Mouse (Mus musculus) myocyte (in vitro differentiated cells): ENCODE results near the gene Sema4d. TPM values are rescaled to one million over a fixed set of nuclear protein-coding genes. Genes with fewer than 3 reads are reported as not detected.

ENCODE experiments used
- H3K27me3 ChIP-seq: one replicate; pipeline ENCODE4 v1.6.1; 2011; ENCODE audit not compliant: control insufficient read depth, insufficient read depth, insufficient read length
- H3K36me3 ChIP-seq: one replicate; pipeline ENCODE4 v1.6.1; 2011; ENCODE audit not compliant: control insufficient read depth, insufficient read depth
- H3K4me2 ChIP-seq: one replicate; pipeline ENCODE4 v1.6.1; 2011; ENCODE audit warnings: low read depth, control low read depth
- H3K4me3 ChIP-seq: one replicate; pipeline ENCODE4 v1.5.1; 2011; ENCODE audit warnings: mild to moderate bottlenecking, control low read depth, moderate library complexity
- H3K79me2 ChIP-seq: one replicate; pipeline ENCODE4 v1.6.1; 2011; ENCODE audit not compliant: control insufficient read depth, insufficient read depth
- H3ac ChIP-seq: one replicate; pipeline ENCODE4 v1.6.1; 2011; ENCODE audit not compliant: control insufficient read depth, insufficient read length
- CEBPB ChIP-seq: IDR thresholded peaks from 2 replicates; pipeline ENCODE4 v1.6.1; 2011; ENCODE audit warnings: mild to moderate bottlenecking, moderate library complexity; ENCODE audit not compliant: poor library complexity, insufficient read depth, severe bottlenecking
- E2F4 ChIP-seq: IDR thresholded peaks from one replicate; pipeline ENCODE4 v1.6.1; 2011; ENCODE audit warnings: mild to moderate bottlenecking, control low read depth, moderate library complexity; ENCODE audit not compliant: insufficient read depth
- MAX ChIP-seq: IDR thresholded peaks from one replicate; pipeline ENCODE4 v1.6.1; 2011; ENCODE audit warnings: low read depth, mild to moderate bottlenecking, control low read depth
- MYOD1 ChIP-seq, 3 experiments: IDR thresholded peaks; one replicate each; pipeline ENCODE4 v1.6.1; 2011; ENCODE audit warnings: control low read depth in 2 of 3, low read depth in 2 of 3, mild to moderate bottlenecking in 2 of 3, moderate library complexity in 1 of 3; ENCODE audit not compliant: insufficient read length in 2 of 3, control insufficient read depth in 1 of 3
- MYOG ChIP-seq, 3 experiments: IDR thresholded peaks; one replicate each; pipeline ENCODE4 v1.6.1; 2011; ENCODE audit warnings: control low read depth in 2 of 3, low read depth in 2 of 3, mild to moderate bottlenecking in 2 of 3; ENCODE audit not compliant: insufficient read length in 2 of 3, control insufficient read depth in 1 of 3, insufficient read depth in 1 of 3
- POLR2A ChIP-seq: IDR thresholded peaks from one replicate; pipeline ENCODE4 v1.6.1; 2011; ENCODE audit warnings: low read depth, mild to moderate bottlenecking, control low read depth, moderate library complexity; ENCODE audit not compliant: insufficient read length
- POLR2AphosphoS2 ChIP-seq: IDR thresholded peaks from one replicate; pipeline ENCODE4 v1.6.1; 2011; ENCODE audit warnings: low read depth, control low read depth; ENCODE audit not compliant: insufficient read length
- REST ChIP-seq: IDR thresholded peaks from one replicate; pipeline ENCODE4 v1.6.1; 2011; ENCODE audit warnings: mild to moderate bottlenecking, control low read depth, moderate library complexity; ENCODE audit not compliant: insufficient read depth, insufficient read length
- SRF ChIP-seq: IDR thresholded peaks from one replicate; pipeline ENCODE4 v1.6.1; 2011; ENCODE audit warnings: low read depth; ENCODE audit not compliant: control insufficient read depth, insufficient read length
- TCF12 ChIP-seq: IDR thresholded peaks from one replicate; pipeline ENCODE4 v1.6.1; 2011; ENCODE audit warnings: mild to moderate bottlenecking, control low read depth; ENCODE audit not compliant: poor library complexity, insufficient read depth, severe bottlenecking
- TCF3 ChIP-seq: IDR thresholded peaks from one replicate; pipeline ENCODE4 v1.6.1; 2011; ENCODE audit warnings: low read depth, control low read depth; ENCODE audit not compliant: insufficient read length
- USF1 ChIP-seq: IDR thresholded peaks from one replicate; pipeline ENCODE4 v1.6.1; 2011; ENCODE audit warnings: low read depth, mild to moderate bottlenecking, control low read depth, moderate library complexity
- polyA plus RNA-seq: library from polyadenylated mRNA; unstranded; fragments of >200 nt; fragmentation: generic; extraction: Trizol; gene quantifications from one replicate; pipeline ENCODE4 v1.2.1, GENCODE M21; 2012; ENCODE audit warnings: missing spikeins

Sema4d gene
- polyA plus RNA-seq, 1 experiment, result 15.3 TPM

GRCm38 (mm10) chr13:51740776-51741175 is 52.8 kb downstream of the Sema4d start:
- no peak overlapping the region for H3K4me2 ChIP-seq
- H3K27me3 ChIP-seq, result no peaks in the 10 kb centered on the region
- H3ac ChIP-seq, result no peak overlapping the region
- H3K4me3 ChIP-seq, result no peak overlapping the region
- H3K79me2 ChIP-seq, result no peaks in the 10 kb centered on the region
- TF ChIP-seq MYOD1 (IDR thresholded peaks at IDR 0.05; ENCODE audit: control insufficient read depth in 1 of 3, insufficient read length in 2 of 3, low read depth in 2 of 3), result no peak
- TF ChIP-seq CEBPB, result no peak
- no peak for TF ChIP-seq POLR2A
- TF ChIP-seq E2F4, result no peak
- TF ChIP-seq MYOG (IDR thresholded peaks at IDR 0.05; ENCODE audit: control insufficient read depth in 1 of 3, insufficient read depth in 1 of 3, insufficient read length in 2 of 3, low read depth in 2 of 3), result no peak
- no peak for TF ChIP-seq TCF3
- no peak for TF ChIP-seq MAX
- no peak for TF ChIP-seq USF1
- no peak for TF ChIP-seq TCF12
- no peak for TF ChIP-seq REST
- no peak for TF ChIP-seq POLR2AphosphoS2
- no peak for TF ChIP-seq SRF
- H3K36me3 ChIP-seq, result no peaks in the 10 kb centered on the region

GRCm38 (mm10) chr13:51739713-51740112 is 53.8 kb downstream of the Sema4d start:
- Histone ChIP-seq H3K4me2 (no peak overlapping the region), H3ac (no peak overlapping the region), H3K36me3 (no peaks in the 10 kb centered on the region), H3K79me2 (no peaks in the 10 kb centered on the region), H3K27me3 (no peaks in the 10 kb centered on the region), H3K4me3 (no peak overlapping the region)
- TF ChIP-seq POLR2AphosphoS2, result no peak
- no peak for TF ChIP-seq USF1
- TF ChIP-seq CEBPB, result no peak
- TF ChIP-seq MAX, result no peak
- no peak for TF ChIP-seq REST
- no peak for TF ChIP-seq E2F4
- TF ChIP-seq SRF, result no peak
- TF ChIP-seq TCF3, result no peak
- TF ChIP-seq MYOD1 (IDR thresholded peaks at IDR 0.05; ENCODE audit: control insufficient read depth in 1 of 3, insufficient read length in 2 of 3, low read depth in 2 of 3), result no peak
- TF ChIP-seq POLR2A, result no peak
- no peak for TF ChIP-seq TCF12
- TF ChIP-seq MYOG (IDR thresholded peaks at IDR 0.05; ENCODE audit: control insufficient read depth in 1 of 3, insufficient read depth in 1 of 3, insufficient read length in 2 of 3, low read depth in 2 of 3), result no peak

GRCm38 (mm10) chr13:51738531-51739117 is 54.9 kb downstream of the Sema4d start:
- Histone ChIP-seq H3K27me3 (no peaks in the 10 kb centered on the region), H3ac (no peak overlapping the region), H3K4me2 (no peak overlapping the region), H3K79me2 (no peaks in the 10 kb centered on the region), H3K36me3 (no peaks in the 10 kb centered on the region), H3K4me3 (no peak overlapping the region)
- TF ChIP-seq POLR2AphosphoS2, result no peak
- TF ChIP-seq E2F4, result no peak
- no peak for TF ChIP-seq TCF3
- no peak for TF ChIP-seq USF1
- no peak for TF ChIP-seq CEBPB
- TF ChIP-seq POLR2A, result no peak
- no peak for TF ChIP-seq MYOD1 (IDR thresholded peaks at IDR 0.05; ENCODE audit: control insufficient read depth in 1 of 3, insufficient read length in 2 of 3, low read depth in 2 of 3)

GRCm38 (mm10) chr13:51737949-51738513 is 55.5 kb downstream of the Sema4d start:
- TF ChIP-seq TCF3 (no peak), MYOG (IDR thresholded peaks at IDR 0.05; ENCODE audit: control insufficient read depth in 1 of 3, insufficient read depth in 1 of 3, insufficient read length in 2 of 3, low read depth in 2 of 3) (no peak), POLR2A (no peak), REST (no peak), TCF12 (no peak), POLR2AphosphoS2 (no peak), E2F4 (no peak), USF1 (no peak), CEBPB (no peak), MAX (no peak), SRF (no peak), MYOD1 (IDR thresholded peaks at IDR 0.05; ENCODE audit: control insufficient read depth in 1 of 3, insufficient read length in 2 of 3, low read depth in 2 of 3) (no peak)
- Histone ChIP-seq H3K4me2 (no peak overlapping the region), H3ac (no peak overlapping the region), H3K4me3 (no peak overlapping the region), H3K27me3 (no peaks in the 10 kb centered on the region), H3K79me2 (no peaks in the 10 kb centered on the region), H3K36me3 (no peaks in the 10 kb centered on the region)
